Mouse (Mus musculus): Measurements from ENCODE around the gene Nkain2.

Gene Nkain2

DNA sequence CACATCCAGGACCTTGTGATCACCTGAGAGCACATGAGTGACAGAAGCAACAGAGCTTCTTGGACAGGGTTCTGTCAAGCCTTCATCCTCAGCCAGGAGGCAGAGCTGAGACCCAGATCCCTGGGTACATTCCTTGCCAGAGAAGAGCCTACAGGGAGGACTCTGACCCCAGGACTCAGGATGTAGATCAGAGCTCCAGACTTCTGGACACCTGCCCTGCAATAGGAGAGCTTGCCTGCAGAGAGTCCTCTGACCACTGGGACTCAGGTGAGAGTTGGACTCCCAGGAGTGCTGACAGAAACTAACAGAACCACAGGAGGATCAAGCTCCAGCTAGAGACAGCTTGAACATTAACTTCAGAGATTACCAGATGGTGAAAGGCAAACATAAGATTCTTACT is 1162.2 kb downstream of the Nkain2 start:
- in situ Hi-C loops (cut with MboI; ENCODE audit: unreplicated experiment in 2 of 2) = no loop called here

- in situ Hi-C loops (cut with MboI; ENCODE audit: unreplicated experiment in 2 of 2) = no loop called here
Measured at GRCm38 (mm10) chr10:31647270-31647669, 1243.0 kb downstream of the Nkain2 start.

GRCm38 (mm10) chr10:31646083-31646482 is 1244.2 kb downstream of the Nkain2 start:
- in situ Hi-C loops (cut with MboI; ENCODE audit: unreplicated experiment in 2 of 2) = no loop called here

Measured in v-Abl transformed pro-B cells (cell line).